ENCODE assay signal across 9 mouse cellular contexts in the genomic region with DNA sequence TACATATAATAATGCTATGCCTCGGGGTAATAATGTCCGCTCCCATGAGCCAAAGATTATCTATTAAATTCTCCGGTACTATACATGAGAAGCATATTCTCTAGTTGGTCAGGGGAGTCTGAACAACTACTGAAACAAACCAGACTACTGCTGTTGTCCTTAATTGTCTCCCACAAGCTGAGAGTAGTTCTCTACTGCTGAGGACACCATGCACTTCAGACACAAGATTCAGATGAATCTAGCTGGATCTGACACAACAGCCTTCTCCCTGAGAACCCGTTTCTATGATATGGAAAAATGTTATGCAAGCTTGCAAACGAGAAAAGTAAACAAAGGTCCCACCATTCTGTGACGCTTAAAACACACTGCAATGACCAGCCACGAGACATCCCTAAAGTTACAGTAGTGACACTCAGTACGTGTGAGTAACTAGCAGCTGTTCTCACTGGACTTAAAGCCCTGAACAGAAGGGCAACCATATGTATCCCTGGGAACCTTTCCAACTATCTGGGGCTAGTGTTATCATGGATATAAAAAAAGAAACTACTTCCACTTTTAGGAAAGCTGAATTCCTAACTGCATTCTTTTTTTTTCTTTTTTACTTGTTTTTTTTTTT.
DNase-seq lines count a peak whose midpoint lies in the region; ATAC-seq lines count a peak whose summit lies in the region.
"Had no signal": no experiment of that assay in that cellular context is flagged by ENCODE, and none has a peak within 500 bp of the region (broad histone marks: within the 10 kb centered on the region; RNA-seq: fewer than 3 reads in every experiment).

No protein-coding gene starts in this region.

- no peak overlapping the region for H3K9ac ChIP-seq in midbrain, embryonic 14.5 days (replicated peaks; ENCODE audit: low read length)

- H3K4me1 ChIP-seq in midbrain, embryonic 14.5 days (ENCODE audit: control insufficient read depth, insufficient read depth, low read length): no peaks in the 10 kb centered on the region
- no peaks in the 10 kb centered on the region for H3K4me1 ChIP-seq in midbrain, embryonic 10.5 days

- H3K9me3 ChIP-seq in midbrain, embryonic 14.5 days (ENCODE audit: control insufficient read depth, low read length): no peaks in the 10 kb centered on the region
- H3K9me3 ChIP-seq in midbrain, embryonic 10.5 days (replicated peaks): no peaks in the 10 kb centered on the region

- H3K4me2 ChIP-seq in midbrain, embryonic 14.5 days (ENCODE audit: low read length): no peak overlapping the region

- DNase-seq in midbrain, embryonic 14.5 days: peak; percentile 15
- no peak for DNase-seq in midbrain, embryonic 10.5 days (ENCODE audit: low spot score)
- DNase-seq in cerebellum, postnatal 36 days: peak; percentile 6 to 41
- DNase-seq in layer of hippocampus, postnatal 14 days (ENCODE audit: low spot score in 2 of 2): peak; percentile 6 to 31
- DNase-seq in right cerebral cortex, postnatal 4 days: peak; percentile 13
- DNase-seq in adrenal gland, postnatal 14 days: no peak
- DNase-seq: heart, postnatal 4 days had no signal

- no peaks in the 10 kb centered on the region for H3K36me3 ChIP-seq in midbrain, embryonic 14.5 days (ENCODE audit: control insufficient read depth, insufficient read depth, low read length)
- no peaks in the 10 kb centered on the region for H3K36me3 ChIP-seq in midbrain, embryonic 10.5 days

- H3K27me3 ChIP-seq in midbrain, embryonic 14.5 days (ENCODE audit: control insufficient read depth, insufficient read depth, low read length): no peaks in the 10 kb centered on the region
- no peaks in the 10 kb centered on the region for H3K27me3 ChIP-seq in midbrain, embryonic 10.5 days (ENCODE audit: low read depth, poor library complexity, severe bottlenecking)

- ATAC-seq in midbrain, embryonic 14.5 days (ENCODE audit: low FRiP score, low TSS enrichment): no peak
- no peak for ATAC-seq in megakaryocyte, adult 5-6 weeks (ENCODE audit: poor library complexity, severe bottlenecking)
- ATAC-seq: midbrain, embryonic 16.5 days had no signal

- H3K27ac ChIP-seq in midbrain, embryonic 14.5 days (replicated peaks; ENCODE audit: low read depth, low read length): no peak overlapping the region
- no peak overlapping the region for H3K27ac ChIP-seq in midbrain, embryonic 10.5 days (replicated peaks)

- WGBS in midbrain, embryonic 14.5 days: 91% methylated on average over 8 of the region's 8 CpGs
- WGBS in midbrain, embryonic 10.5 days: 90% methylated on average over 8 of the region's 8 CpGs

- no peak overlapping the region for H3K4me3 ChIP-seq in midbrain, embryonic 14.5 days (replicated peaks; ENCODE audit: low read depth, low read length)
- H3K4me3 ChIP-seq in midbrain, embryonic 10.5 days: no peak overlapping the region

Comparison
In these comparisons a context has a peak if more than half of its experiments do, and no peak if none do; other contexts are left out.
1. DNase-seq: peak in midbrain, embryonic 14.5 days (single experiment), cerebellum, postnatal 36 days (2 of 2), layer of hippocampus, postnatal 14 days (2 of 2) and right cerebral cortex, postnatal 4 days (single experiment); none in midbrain, embryonic 10.5 days (single experiment) and adrenal gland, postnatal 14 days (single experiment).